Mouse (Mus musculus) stomach, embryonic 14.5 days (tissue): Measurements from ENCODE around the gene Hs6st3. TPM values are rescaled to one million over a fixed set of nuclear protein-coding genes. Genes with fewer than 3 reads are reported as not detected.

Experiments
- ATAC-seq: fragments of 200-750 bp; cut with Nextera tagmentation; 2 replicates; pipeline ENCODE4 v1.8.0; 2017; ENCODE audit warnings: low read depth, moderate TSS enrichment; ENCODE audit not compliant: insufficient number of reproducible peaks, insufficient read depth, low FRiP score
- H3K27ac ChIP-seq: fragments of 300-500 bp; sonication (generic); 2 replicates; pipeline ENCODE4 v1.5.1; 2014; ENCODE audit warnings: mild to moderate bottlenecking, low read length, moderate library complexity, mixed read lengths
- H3K27me3 ChIP-seq: fragments of 300-500 bp; sonication (generic); 2 replicates; pipeline ENCODE4 v1.6.1; 2014; ENCODE audit warnings: low read length, control low read depth, mixed read lengths; ENCODE audit not compliant: control insufficient read depth, insufficient read depth
- H3K36me3 ChIP-seq: fragments of 300-500 bp; sonication (generic); 2 replicates; pipeline ENCODE4 v1.6.1; 2014; ENCODE audit warnings: mild to moderate bottlenecking, control low read depth, low read length, moderate library complexity, mixed read lengths; ENCODE audit not compliant: control insufficient read depth, insufficient read depth
- H3K4me1 ChIP-seq: fragments of 300-500 bp; sonication (generic); 2 replicates; pipeline ENCODE4 v1.6.1; 2014; ENCODE audit warnings: low read length, control low read depth, mixed read lengths; ENCODE audit not compliant: control insufficient read depth, insufficient read depth
- H3K4me2 ChIP-seq: fragments of 300-500 bp; sonication (generic); replicated peaks from 2 replicates; pipeline ENCODE4 v1.6.1; 2014; ENCODE audit warnings: low read depth, low read length, control low read depth
- H3K4me3 ChIP-seq: fragments of 300-500 bp; sonication (generic); 2 replicates; pipeline ENCODE4 v1.5.1; 2014; ENCODE audit warnings: low read depth, low read length, control low read depth
- H3K9ac ChIP-seq: fragments of 300-500 bp; sonication (generic); replicated peaks from 2 replicates; pipeline ENCODE4 v1.6.1; 2014; ENCODE audit warnings: low read depth, mild to moderate bottlenecking, control low read depth, low read length, moderate library complexity, mixed read lengths
- H3K9me3 ChIP-seq: fragments of 300-500 bp; sonication (generic); 2 replicates; pipeline ENCODE4 v1.6.1; 2016; ENCODE audit warnings: low read depth, low read length, control low read depth; ENCODE audit not compliant: control insufficient read depth
- WGBS: fragments of 180-500 bp; shearing (Covaris S2); extraction: QIAGEN DNeasy Blood & Tissue Kit; methylation state at CpG from one replicate; pipeline ENCODE4 v1.1.7; 2014; 5-methylcytosine and 5-hydroxymethylcytosine counted together
- polyA plus RNA-seq: library from polyadenylated mRNA; unstranded; fragments of >200 nt; fragmentation: Nextera tagmentation; extraction: Ambion mirVana; gene quantifications from 2 replicates; pipeline ENCODE4 v1.2.1, GENCODE M21; 2014

The Hs6st3 gene
- polyA plus RNA-seq, 1 experiment from 2014 or later = 0.75 TPM

DNA sequence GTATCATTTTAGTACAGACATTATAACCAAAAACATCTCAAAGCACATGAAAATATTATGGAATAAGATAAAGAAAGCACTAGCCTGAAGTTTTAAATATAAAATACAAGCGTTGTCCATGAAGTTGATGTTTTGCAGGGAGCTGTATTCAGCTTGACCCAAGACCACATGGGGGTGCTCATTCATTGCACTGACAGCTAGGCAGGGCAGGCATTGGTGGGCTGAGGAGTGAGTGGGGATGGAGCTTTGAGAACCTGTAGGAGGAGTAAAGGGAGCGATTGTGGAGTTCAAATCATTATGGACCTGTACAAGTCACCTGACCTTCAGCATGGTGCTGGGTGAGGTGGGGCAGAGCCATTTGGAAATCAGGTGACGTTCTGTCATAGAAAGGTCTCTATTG, 14.1 kb upstream of the Hs6st3 start:
- no peak overlapping the region for H3K9ac ChIP-seq
- no peak overlapping the region for H3K27ac ChIP-seq

DNA sequence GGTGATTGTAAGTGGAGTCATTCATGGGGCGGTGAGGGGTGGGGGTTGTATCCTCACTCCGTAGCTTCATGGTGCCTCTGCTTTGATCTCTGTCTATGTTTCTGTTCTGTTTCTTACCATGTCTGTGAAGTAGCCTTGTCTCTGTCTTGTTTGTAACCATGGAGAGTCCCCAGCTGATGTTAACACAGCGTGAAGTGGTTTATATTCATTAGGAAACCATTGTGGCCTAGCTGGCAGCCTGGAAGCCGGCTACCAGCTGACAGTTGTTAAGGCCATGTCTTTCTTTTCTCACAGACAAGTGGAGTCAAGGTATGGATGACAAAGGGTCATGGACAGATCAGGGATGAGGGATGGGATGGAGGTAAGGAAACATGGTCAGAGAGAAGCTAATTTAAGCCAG, 12.3 kb upstream of the Hs6st3 start:
- no peak overlapping the region for H3K4me2 ChIP-seq

More for the DNA sequence above, 14.1 kb upstream of the Hs6st3 start:
- Histone ChIP-seq H3K4me2 (peak overlapping the region; percentile 39), H3K9me3 (no peaks in the 10 kb centered on the region), H3K36me3 (no peaks in the 10 kb centered on the region), H3K4me3 (peak overlapping the region; percentile 19), H3K4me1 (no peaks in the 10 kb centered on the region), H3K27me3 (no peaks in the 10 kb centered on the region)
- peak; percentile 76 for ATAC-seq
- 23% methylated on average over 3 of the region's 3 CpGs for WGBS

GRCm38 (mm10) chr14:119127330-119127729, 10.8 kb upstream of the Hs6st3 start:
- WGBS = 94% methylated on average over 2 of the region's 2 CpGs
- Histone ChIP-seq H3K4me1 (no peaks in the 10 kb centered on the region), H3K9me3 (no peaks in the 10 kb centered on the region), H3K36me3 (no peaks in the 10 kb centered on the region), H3K27ac (no peak overlapping the region), H3K4me3 (no peak overlapping the region), H3K9ac (no peak overlapping the region), H3K27me3 (no peaks in the 10 kb centered on the region), H3K4me2 (no peak overlapping the region)
- ATAC-seq = peak; percentile 46; the same call in 1 of the 2 replicates

More for the DNA sequence above, 12.3 kb upstream of the Hs6st3 start:
- 64% methylated on average over 4 of the region's 4 CpGs for WGBS
- Histone ChIP-seq H3K27ac (no peak overlapping the region), H3K4me3 (no peak overlapping the region), H3K36me3 (no peaks in the 10 kb centered on the region), H3K4me1 (no peaks in the 10 kb centered on the region), H3K9ac (no peak overlapping the region), H3K9me3 (no peaks in the 10 kb centered on the region), H3K27me3 (no peaks in the 10 kb centered on the region)
- ATAC-seq = no peak

GRCm38 (mm10) chr14:119137512-119137905, 632 bp upstream of the Hs6st3 start:
- Histone ChIP-seq H3K27ac (no peak overlapping the region), H3K27me3 (peaks cover 7% of the 10 kb centered on the region; the same call in 1 of the 2 replicates)
- WGBS = under 1% methylated on average over 38 of the region's 38 CpGs

GRCm38 (mm10) chr14:119138786-119139100, 602 bp downstream of the Hs6st3 start:
- ATAC-seq = no peak
- peak overlapping the region; percentile 70 for H3K4me3 ChIP-seq
- H3K36me3 ChIP-seq = no peaks in the 10 kb centered on the region
- no peaks in the 10 kb centered on the region for H3K9me3 ChIP-seq
- peak overlapping the region; percentile 53; the same call in 1 of the 2 replicates for H3K9ac ChIP-seq
- H3K4me1 ChIP-seq = peaks cover 6% of the 10 kb centered on the region
- H3K4me2 ChIP-seq = peak overlapping the region; percentile 99
- WGBS = 3% methylated on average over 20 of the region's 20 CpGs
- H3K27me3 ChIP-seq = peaks cover 7% of the 10 kb centered on the region; the same call in 1 of the 2 replicates
- H3K27ac ChIP-seq = no peak overlapping the region

More at GRCm38 (mm10) chr14:119137512-119137905, 632 bp upstream of the Hs6st3 start:
- Histone ChIP-seq H3K4me3 (peak overlapping the region; percentile 70), H3K9ac (peak overlapping the region; percentile 53; the same call in 1 of the 2 replicates), H3K4me1 (peaks cover 6% of the 10 kb centered on the region), H3K36me3 (no peaks in the 10 kb centered on the region), H3K4me2 (peak overlapping the region; percentile 99), H3K9me3 (no peaks in the 10 kb centered on the region)
- peak; percentile 85 for ATAC-seq

DNA sequence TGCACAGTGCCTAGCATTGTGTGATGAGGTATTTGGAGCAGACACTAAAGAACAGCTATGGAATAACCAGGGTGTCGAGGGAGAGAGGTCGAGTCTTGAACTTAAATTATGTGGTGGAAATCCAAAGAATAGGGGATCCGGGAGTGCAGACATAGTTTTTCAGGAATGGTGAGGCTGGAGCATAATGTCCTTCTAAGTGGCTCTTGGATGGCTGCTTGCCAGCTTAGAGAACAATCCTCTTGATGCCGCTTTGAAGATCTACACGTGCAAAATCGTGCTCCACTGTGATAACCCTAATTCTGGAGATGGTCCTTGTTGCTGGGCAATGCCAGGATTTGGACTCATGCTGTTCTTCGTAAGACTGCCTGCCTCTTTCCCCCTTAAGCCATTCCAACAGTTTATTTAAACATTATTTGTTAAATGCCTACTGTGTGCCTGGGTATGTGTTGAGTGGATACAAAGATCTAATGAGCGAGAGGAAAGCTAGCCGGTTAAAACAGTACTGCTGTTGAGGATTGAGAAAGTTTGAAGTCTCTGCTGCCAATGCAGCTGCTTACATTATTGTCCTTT, 1.3 kb downstream of the Hs6st3 start:
- Histone ChIP-seq H3K27ac (no peak overlapping the region), H3K36me3 (no peaks in the 10 kb centered on the region), H3K4me2 (0 out of 2 replicates have a peak overlapping the region, but pooled peaks have one; percentile 99), H3K4me3 (peak overlapping the region; percentile 70; the same call in 1 of the 2 replicates), H3K27me3 (peaks cover 7% of the 10 kb centered on the region; the same call in 1 of the 2 replicates), H3K9ac (no peak overlapping the region), H3K9me3 (no peaks in the 10 kb centered on the region), H3K4me1 (peaks cover 6% of the 10 kb centered on the region)
- WGBS = 46% methylated on average over 9 of the region's 9 CpGs
- no peak for ATAC-seq

- H3K4me3 ChIP-seq = no peak overlapping the region
- no peaks in the 10 kb centered on the region for H3K36me3 ChIP-seq
- H3K4me1 ChIP-seq = no peaks in the 10 kb centered on the region
- no peak overlapping the region for H3K4me2 ChIP-seq
- 66% methylated on average over 2 of the region's 2 CpGs for WGBS
- H3K27me3 ChIP-seq = no peaks in the 10 kb centered on the region
- no peak overlapping the region for H3K27ac ChIP-seq
- ATAC-seq = no peak
- no peak overlapping the region for H3K9ac ChIP-seq
- peaks cover 8% of the 10 kb centered on the region for H3K9me3 ChIP-seq
These were observed 14.9 kb downstream of the Hs6st3 start for GRCm38 (mm10) chr14:119153088-119153487.

GRCm38 (mm10) chr14:119193905-119194304, 55.8 kb downstream of the Hs6st3 start:
- Histone ChIP-seq H3K4me2 (no peak overlapping the region), H3K36me3 (no peaks in the 10 kb centered on the region), H3K4me3 (no peak overlapping the region), H3K27ac (no peak overlapping the region), H3K9me3 (no peaks in the 10 kb centered on the region), H3K4me1 (no peaks in the 10 kb centered on the region), H3K27me3 (no peaks in the 10 kb centered on the region), H3K9ac (no peak overlapping the region)
- 85% methylated on average over 9 of the region's 9 CpGs for WGBS
- ATAC-seq = no peak

DNA sequence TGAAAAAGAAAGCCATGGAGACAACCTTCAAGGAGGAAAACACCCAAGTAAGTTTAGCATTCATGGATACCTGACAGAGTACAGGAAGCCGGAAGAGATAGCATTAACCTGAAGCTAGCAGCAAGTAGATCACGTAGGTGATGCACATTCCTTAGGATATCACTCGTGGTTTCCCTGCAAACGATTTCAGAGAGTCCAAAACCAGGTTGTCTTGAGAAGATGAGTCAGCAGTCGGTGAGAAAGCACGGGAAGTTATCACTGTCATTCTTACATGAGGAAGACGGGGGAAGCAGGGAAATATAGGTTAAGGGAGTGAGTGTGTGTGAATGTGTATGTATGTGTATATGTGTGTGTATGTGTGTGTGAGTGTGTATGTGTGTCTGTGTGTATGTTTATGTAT, 65.4 kb downstream of the Hs6st3 start:
- H3K4me1 ChIP-seq = no peaks in the 10 kb centered on the region
- no peaks in the 10 kb centered on the region for H3K9me3 ChIP-seq
- 84% methylated on average over 7 of the region's 7 CpGs for WGBS
- no peak for ATAC-seq
- no peak overlapping the region for H3K27ac ChIP-seq
- H3K27me3 ChIP-seq = no peaks in the 10 kb centered on the region
- H3K4me2 ChIP-seq = no peak overlapping the region
- H3K9ac ChIP-seq = no peak overlapping the region
- H3K4me3 ChIP-seq = no peak overlapping the region
- H3K36me3 ChIP-seq = no peaks in the 10 kb centered on the region
